Mouse (Mus musculus): ENCODE results near the gene Fabp1. TPM values are rescaled to one million over a fixed set of nuclear protein-coding genes. Genes with fewer than 3 reads are reported as not detected.

The Fabp1 gene
- total RNA-seq, 2 experiments from 2014 or later = not detected

DNA sequence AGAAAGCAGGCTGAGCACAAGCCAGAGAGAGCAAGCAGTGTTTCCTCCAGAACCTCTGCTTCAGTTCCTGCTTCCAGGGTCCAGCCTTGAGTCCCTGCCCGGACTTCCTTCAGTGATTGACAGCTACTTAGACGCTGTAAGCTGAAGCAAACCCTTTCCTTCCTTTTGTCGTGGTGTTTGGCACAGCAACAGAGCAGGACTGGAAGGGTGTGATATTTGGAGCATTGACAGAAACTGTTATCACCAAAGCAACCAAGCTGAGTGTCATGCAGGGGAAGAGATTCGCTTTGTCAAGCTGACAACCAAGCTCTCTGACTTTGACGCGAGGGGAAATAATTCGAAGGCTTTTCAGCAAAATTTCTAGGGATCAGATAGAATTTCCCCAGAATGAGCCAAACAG, 12.3 kb downstream of the Fabp1 start:
- DNase-seq = no peak

DNA sequence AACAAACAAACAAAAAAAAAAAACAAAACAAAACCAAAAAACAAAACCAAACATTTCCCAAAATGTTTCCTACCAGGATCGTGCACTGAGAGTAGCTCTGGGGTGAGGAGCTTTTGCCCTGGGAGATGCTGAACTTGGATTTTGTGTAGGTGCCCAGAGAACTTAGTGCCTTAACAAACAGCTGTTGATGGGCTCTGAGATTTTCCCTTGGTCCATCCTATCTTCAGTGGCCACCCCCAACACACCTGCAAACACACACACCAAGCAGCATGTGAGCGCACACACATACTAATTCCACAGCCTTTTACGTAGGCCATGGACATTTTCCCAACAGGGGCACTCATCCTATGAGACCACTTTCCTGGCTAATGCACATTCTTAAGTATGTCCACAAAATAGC, 12.8 kb downstream of the Fabp1 start:
- DNase-seq = no peak

DNA sequence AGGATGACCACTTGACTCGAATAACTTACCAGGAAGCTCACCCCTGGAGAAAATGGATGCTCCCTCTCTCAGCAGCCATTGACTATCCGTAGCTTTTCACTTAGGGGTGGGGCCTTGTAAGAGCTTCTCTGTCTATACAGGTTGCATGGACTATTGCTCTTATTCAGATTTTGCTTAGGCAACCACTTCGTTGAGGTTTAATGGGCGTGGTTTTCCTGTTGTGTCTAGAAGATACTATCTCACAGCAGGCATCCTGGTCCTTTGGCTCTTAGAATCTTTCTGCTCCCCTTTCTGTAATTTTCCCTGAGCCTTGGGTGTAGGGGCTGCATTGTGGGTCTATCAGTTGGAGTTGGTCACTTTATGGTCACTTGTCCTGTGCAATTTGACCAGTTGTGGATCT, 21.9 kb downstream of the Fabp1 start:
- DNase-seq = no peak

DNA sequence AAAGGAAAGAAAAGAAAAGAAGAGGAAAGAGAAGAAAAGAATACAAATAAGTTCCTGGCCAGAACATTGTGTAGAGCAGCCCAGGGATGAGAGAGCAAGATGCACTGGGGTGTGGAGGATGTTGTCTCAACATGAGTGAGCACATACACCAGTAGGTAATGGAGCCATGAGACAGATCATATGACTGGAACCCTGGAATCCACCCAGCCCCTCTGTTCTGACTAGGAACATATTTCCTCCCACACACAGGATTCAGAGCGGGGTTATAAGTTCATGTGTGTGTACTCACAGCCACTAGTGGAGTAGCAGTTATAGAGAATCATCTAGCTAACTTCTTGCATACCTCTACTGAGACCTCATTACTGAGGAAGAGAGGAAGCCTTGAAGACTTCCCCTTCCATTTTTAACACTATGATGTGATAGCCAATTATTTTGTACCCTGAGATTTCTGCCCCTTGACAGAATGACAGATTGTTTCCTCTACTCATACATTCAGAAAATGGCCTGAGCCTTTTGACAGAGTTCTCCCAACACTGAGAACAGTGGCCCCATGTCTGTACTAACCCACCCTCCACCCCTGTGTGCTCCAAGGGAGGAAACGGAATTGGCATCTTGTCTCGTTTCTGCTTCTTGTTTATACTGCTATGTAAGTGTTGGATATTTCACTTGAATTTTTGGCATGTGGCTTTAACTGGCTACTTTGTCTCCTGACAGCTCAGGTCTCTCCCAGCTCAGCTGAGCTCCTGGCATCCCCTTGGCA, 24.7 kb downstream of the Fabp1 start:
- no peak for DNase-seq

DNA sequence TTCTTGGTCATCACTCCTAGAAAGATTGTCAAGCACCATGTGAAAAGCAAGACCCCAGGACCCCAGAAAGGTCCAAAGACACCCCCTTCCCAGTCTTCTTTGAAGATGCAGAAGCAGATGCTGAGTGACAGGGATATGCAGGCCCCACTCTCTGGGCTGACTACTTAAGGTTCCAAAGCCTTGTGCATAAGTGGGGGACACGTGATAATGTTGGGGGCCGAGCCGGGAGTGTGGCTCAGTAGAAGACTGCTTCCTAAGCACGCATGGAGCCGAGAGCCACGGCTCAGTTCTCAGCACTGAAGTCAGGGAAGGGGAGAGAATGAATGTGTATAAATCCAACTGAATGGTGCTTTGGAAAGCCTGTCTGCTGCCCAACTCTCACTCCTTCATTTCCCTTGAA, 26.9 kb downstream of the Fabp1 start:
- DNase-seq = no peak

DNA sequence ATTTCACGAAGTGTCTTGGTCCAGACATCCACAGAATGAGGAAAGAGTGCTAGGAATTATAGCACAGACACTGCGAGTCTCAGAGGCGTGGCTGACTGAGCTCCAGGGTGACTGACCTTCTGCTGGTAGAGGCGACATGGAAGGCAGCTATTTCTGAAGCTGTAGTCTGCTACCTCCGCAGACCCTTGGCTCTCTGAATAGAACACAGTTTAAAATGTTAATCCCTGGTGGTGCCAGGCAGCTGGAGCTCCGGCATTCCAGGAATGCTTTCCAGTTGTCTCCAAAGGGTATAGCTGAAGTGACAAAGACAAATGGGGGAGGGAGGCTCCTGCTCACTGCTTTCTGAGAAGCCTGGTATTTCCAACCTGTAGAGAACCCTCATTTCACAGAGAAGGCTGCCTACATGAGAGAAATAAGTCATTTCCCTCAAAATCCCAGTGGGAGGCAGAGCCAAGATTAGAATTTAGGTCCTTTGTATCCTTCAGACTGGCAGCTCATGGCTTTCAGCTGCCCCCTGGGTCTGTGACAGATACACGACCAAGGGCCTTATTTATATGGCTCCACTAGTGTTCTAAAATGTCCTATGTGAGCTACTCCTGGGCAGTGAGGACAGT, 27.6 kb downstream of the Fabp1 start:
- no peak for DNase-seq

DNA sequence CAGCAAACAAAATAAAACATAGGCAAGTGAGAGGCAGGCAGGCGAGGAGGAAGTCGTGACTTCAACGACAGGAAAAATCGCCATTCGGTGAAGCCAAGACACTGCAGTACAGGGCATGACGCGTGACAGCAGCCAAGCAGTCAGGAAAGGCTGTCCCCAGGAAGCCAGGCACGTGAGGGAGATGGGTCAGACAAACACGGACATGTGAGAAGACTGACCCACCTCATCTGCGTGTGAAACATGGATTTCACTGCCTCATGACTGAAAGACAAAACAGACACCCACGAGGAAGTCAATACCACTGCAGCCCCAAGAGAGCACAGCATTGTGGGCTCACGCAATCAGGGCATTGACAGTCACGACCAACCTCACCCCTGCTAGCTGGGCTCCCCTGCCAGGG, 35.5 kb downstream of the Fabp1 start:
- no peak for DNase-seq

DNA sequence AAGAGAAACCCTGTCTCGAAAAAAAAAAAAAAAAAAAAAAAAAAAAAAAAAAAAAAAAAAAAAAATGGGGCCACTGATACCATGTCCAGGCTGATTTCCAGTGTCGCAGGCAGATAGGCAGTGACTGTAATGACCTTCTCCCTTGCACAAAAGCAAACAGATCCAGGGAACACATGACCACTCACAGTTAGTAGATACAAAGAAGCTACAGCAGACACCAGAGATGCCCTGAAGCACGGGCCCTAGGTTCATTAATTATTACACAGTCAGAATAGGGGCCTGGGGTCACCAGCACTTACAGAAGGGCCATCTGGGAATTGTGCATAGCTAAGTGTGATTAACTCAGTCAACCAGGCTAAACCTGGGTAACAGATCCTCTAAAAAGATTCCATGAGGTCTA, 36.3 kb downstream of the Fabp1 start:
- DNase-seq = no peak

DNA sequence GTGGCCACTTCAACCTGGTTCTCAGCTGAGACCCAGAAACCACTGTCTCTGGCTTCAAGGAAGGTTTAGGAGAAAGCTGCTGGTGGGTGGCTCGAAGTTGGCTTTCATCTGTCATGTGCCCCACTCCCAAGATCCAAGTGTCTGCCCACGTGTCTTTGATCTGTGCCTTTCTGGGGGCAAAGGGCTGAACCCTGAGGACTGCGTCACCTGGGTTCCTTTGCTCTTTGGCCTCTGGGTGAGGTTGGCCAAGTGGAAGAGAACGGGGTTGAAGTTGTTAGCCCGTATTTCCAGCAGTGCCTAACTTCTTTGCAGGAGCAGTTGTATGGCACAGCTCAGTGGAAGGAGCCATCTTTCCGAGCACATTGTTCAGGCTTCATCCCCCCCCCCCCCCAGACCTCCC, 36.9 kb downstream of the Fabp1 start:
- DNase-seq = no peak

DNA sequence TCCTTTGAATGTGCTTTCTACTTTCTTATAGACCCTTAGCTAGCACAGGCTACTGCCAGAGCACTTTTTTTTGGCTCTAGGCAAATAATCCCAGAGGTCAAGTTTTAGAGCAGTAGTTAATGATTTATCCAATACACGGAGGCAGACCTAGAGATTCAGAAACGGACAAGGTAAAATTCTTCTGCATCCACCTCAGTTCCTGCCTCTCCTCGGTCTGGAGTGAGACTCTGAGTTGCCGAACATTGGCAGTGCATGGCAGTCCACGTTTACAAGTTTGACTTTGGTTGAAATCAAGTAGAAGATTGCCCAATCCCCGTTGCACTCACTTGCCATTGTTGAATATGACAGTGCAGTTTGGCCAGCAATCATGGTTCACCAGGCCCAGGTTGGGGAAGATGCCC, 37.4 kb downstream of the Fabp1 start:
- no peak for DNase-seq

DNA sequence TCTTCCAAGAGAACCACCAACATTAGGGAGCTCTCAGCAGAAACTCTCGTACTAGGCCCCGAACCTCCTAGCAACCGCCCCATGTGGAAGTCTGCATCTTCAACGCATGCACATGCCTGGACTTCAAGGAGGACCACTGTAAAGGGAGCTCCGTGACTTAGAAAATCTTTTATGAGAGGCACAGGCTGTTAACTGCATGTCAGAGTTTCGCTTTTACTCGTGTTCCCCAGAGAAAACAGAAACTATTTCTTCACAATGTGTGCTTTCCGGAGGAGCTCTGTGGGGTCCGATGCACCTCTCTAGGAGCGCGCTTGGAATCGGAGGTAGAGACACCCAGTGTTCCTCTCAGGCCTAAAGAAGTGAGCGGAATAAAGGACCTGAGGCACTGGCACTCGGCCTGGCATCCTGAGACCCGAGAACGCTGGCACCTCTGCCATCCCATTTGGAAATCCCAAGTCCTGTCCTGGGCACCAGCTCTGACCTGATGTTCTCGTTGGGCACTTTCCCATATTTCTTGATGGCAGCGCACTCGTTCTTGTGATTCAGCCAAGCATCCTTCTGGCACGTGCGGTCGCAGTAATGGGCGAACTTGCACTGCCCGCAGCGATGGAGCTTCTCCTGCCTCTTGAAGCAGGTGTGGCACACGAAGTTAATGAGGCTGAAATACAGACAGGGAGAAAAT, 39.6 kb downstream of the Fabp1 start:
- DNase-seq = no peak

DNA sequence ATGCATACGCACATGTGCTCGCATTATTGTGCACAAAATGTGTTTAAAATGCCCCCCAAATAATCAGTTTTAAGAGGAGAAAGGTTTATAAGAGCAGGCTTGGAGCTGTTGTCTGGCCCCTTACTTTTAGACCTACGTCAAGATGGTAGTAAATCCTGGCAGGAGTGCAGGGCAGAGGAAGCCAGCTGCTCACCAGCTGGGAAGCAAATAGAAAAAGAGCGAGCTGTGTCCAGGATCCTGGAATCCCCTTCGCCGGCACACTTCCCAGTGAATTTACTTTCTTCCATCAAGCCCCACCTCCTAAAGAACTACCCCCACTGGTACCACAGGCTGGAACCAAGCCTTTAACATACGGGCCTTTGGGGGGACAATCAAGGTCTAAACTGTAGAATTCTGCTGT, 41.2 kb downstream of the Fabp1 start:
- no peak for DNase-seq

DNA sequence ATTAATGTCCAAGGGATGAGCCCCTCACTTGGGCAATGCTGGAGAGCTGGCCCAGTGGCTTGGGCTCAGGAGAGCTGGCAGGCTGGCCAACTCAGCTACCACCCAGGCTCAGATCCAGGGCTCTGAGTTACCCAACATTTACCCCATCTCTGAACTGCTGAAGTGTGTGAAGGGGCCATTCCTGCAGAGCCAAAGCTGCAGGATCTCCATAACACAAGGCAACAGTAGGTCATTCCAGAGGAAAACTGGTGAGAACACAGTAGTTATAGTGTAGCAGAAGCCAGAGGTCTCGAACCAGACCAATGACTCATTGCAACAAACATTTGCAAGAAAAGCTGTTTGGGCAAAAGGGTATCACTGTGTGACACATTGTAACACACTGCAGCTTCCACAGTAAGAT, 43.2 kb downstream of the Fabp1 start:
- DNase-seq = no peak

DNA sequence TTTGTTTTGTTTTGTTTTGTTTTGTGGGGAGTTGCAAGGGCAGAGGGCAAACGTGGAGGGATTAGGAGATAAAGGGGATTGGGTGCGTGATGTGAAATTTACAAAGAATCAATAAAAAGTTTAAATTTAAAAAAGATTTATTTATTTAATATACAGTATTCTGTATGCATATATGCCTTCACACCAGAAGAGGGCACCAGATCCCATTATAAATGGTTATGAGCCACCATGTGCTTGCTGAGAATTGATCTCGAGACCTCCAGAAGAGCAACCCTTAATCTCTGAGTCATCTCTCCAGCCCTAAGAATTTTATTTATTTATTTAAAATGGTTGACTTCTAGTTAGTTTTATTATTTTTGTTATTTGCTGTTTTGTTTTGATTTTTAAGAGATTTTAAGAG, 43.6 kb downstream of the Fabp1 start:
- DNase-seq = no peak

DNA sequence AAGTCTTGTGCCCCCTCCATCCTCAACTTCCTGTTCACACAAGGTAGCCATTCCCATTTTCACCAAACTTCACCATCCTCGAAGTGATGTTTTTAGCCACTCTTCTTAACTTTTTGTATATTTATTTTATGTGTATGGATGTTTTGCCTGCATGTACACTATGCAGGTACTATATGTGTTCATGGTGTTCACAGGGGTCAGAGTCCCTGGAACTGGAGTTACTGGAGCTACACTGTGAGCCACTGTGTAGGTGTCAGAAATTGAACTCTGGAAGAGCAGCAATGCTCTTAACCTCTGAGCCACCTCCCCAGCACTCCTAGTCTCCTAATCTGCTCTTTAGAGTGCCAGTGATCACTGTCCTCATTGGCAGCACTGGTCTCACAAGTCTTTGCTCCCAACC, 48.8 kb downstream of the Fabp1 start:
- DNase-seq = no peak

DNA sequence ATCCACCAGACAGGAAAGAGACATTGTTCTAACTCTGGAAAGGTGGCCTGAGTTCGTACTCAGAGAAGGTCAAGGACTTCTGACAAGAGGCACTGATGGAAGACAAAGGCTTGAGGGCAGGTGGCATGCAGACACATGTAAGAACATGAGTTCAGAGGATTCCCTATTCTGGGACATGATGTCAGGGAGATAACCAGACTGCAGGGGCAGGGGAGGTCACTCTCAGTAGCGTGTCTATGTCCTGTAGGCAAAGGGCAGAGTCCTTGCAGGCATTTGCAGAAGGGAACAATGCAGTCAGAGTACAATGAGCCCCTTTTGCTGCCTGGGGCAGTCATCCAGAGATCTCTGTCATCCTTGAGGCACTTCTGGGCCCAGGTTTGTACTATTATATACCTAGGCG, 50.0 kb downstream of the Fabp1 start:
- DNase-seq = no peak

DNA sequence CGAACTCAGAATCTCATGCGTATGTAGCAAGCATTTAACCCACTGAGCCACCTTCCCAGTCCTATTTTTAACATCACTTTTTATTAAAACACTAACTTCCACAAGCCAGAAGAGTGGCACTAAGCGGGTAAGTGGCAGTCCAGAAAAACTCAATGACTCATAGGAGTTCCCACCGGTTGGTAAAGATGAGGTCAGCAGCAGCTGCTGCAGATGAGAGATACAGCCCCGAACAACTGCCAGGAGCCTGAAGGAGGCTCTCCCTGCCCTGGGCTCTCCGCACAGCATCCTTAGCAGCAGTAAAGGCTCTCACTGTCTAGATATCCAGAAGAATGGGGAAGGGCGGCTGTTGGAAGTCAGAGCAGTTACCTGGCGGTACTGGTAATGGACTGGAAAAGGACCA, 51.3 kb downstream of the Fabp1 start:
- DNase-seq = no peak

DNA sequence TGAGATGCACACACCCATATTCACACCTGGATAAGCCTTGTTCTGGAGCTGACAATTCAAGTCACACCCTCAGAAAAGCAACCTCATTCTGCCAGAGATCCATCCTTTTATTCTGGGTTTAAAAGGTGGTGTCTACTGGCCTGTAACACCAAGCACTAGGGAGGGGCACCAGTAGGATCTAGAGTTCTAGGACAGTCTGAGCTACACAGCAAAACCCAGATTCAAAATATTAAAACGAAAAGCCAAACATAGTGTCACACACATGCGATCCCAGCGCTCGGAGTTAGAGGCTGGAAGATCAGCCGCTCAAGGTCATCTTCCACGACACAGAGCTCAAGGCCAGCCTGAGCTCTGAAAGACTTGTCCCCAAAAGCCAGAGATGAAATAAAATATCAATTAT, 54.8 kb downstream of the Fabp1 start:
- no peak for DNase-seq

Other genes starting within 250 kb of the Fabp1 start
- not detected for gene Foxi3, start 243.3 kb upstream of the Fabp1 start, total RNA-seq (2021)
- gene Thnsl2, start 55.4 kb upstream of the Fabp1 start, total RNA-seq (2021) = 1 to 10 TPM; 5.1 to 6.1 TPM
- 10 to 100 TPM; 23.2 to 27.4 TPM for gene Krcc1, start 71.8 kb downstream of the Fabp1 start, total RNA-seq (2021)
- 100 to 1,000 TPM; 292 to 319 TPM for gene Smyd1, start 122.4 kb downstream of the Fabp1 start, total RNA-seq (2021)
- under 1 TPM in 1 of 2 experiments, not detected in 1; 0.29 TPM for gene Cd8b1, start 123.0 kb downstream of the Fabp1 start, total RNA-seq (2021)
- gene Cd8a, start 173.6 kb downstream of the Fabp1 start, total RNA-seq (2021) = under 1 TPM in 1 of 2 experiments, not detected in 1; 0.51 TPM
- gene Rmnd5a, start 240.8 kb downstream of the Fabp1 start, total RNA-seq (2021) = 10 to 100 TPM; 85.7 to 94.4 TPM

Measured in gastrocnemius, postnatal 25 days (tissue).